Mouse (Mus musculus) liver, embryonic 16.5 days (tissue): ENCODE results near the gene Ppp2r5d. TPM values are rescaled to one million over a fixed set of nuclear protein-coding genes. Genes with fewer than 3 reads are reported as not detected.

Source experiments
- ATAC-seq: fragments of 200-750 bp; cut with Nextera tagmentation; 2 replicates; pipeline ENCODE4 v1.8.0; 2017; ENCODE audit warnings: low read depth, mild to moderate bottlenecking, moderate number of reproducible peaks, moderate library complexity
- H3K27ac ChIP-seq: fragments of 300-500 bp; sonication (generic); 2 replicates; pipeline ENCODE4 v1.5.1; 2014; ENCODE audit warnings: mild to moderate bottlenecking, low read length
- H3K27me3 ChIP-seq: fragments of 300-500 bp; sonication (generic); 2 replicates; pipeline ENCODE4 v1.6.1; 2014; ENCODE audit warnings: low read depth, low read length, mixed read lengths; ENCODE audit not compliant: control insufficient read depth, insufficient read depth
- H3K36me3 ChIP-seq: fragments of 300-500 bp; sonication (generic); 2 replicates; pipeline ENCODE4 v1.6.1; 2014; ENCODE audit warnings: mild to moderate bottlenecking; ENCODE audit not compliant: control insufficient read depth, insufficient read depth
- H3K4me1 ChIP-seq: fragments of 300-500 bp; sonication (generic); 2 replicates; pipeline ENCODE4 v1.6.1; 2014; ENCODE audit warnings: low read depth, low read length, mixed read lengths; ENCODE audit not compliant: control insufficient read depth
- H3K4me2 ChIP-seq: fragments of 300-500 bp; sonication (generic); 2 replicates; pipeline ENCODE4 v1.6.1; 2014; ENCODE audit warnings: low read depth, low read length, mixed read lengths
- H3K4me3 ChIP-seq: fragments of 300-500 bp; sonication (generic); 2 replicates; pipeline ENCODE4 v1.5.1; 2014; ENCODE audit warnings: low read depth, mild to moderate bottlenecking, low read length
- H3K9ac ChIP-seq: fragments of 300-500 bp; sonication (generic); 2 replicates; pipeline ENCODE4 v1.6.1; 2014; ENCODE audit warnings: low read depth, low read length
- H3K9me3 ChIP-seq: fragments of 300-500 bp; sonication (generic); replicated peaks from 2 replicates; pipeline ENCODE4 v1.6.1; 2016; ENCODE audit warnings: low read length; ENCODE audit not compliant: control insufficient read depth
- WGBS: fragments of 180-500 bp; shearing (Covaris S2); extraction: QIAGEN DNeasy Blood & Tissue Kit; methylation state at CpG from one replicate; pipeline ENCODE4 v1.1.7; 2014; ENCODE audit not compliant: insufficient replicate concordance; 5-methylcytosine and 5-hydroxymethylcytosine counted together
- polyA plus RNA-seq: library from polyadenylated mRNA; unstranded; fragments of >200 nt; fragmentation: Nextera tagmentation; extraction: Ambion mirVana; gene quantifications from 2 replicates; pipeline ENCODE4 v1.2.1, GENCODE M21; 2015

Ppp2r5d gene
- polyA plus RNA-seq, 1 experiment from 2014 or later = 28.7 TPM

GRCm38 (mm10) chr17:46698515-46698914 lies 6.4 kb downstream of the Ppp2r5d start:
- Histone ChIP-seq H3K36me3 (peaks cover 3% of the 10 kb centered on the region; the same call in 1 of the 2 replicates), H3K4me2 (no peak overlapping the region), H3K27me3 (no peaks in the 10 kb centered on the region), H3K4me1 (peaks cover 21% of the 10 kb centered on the region), H3K27ac (no peak overlapping the region), H3K4me3 (no peak overlapping the region), H3K9me3 (no peaks in the 10 kb centered on the region), H3K9ac (no peak overlapping the region)
- ATAC-seq = no peak
- WGBS = 77% methylated on average over 6 of the region's 6 CpGs

DNA sequence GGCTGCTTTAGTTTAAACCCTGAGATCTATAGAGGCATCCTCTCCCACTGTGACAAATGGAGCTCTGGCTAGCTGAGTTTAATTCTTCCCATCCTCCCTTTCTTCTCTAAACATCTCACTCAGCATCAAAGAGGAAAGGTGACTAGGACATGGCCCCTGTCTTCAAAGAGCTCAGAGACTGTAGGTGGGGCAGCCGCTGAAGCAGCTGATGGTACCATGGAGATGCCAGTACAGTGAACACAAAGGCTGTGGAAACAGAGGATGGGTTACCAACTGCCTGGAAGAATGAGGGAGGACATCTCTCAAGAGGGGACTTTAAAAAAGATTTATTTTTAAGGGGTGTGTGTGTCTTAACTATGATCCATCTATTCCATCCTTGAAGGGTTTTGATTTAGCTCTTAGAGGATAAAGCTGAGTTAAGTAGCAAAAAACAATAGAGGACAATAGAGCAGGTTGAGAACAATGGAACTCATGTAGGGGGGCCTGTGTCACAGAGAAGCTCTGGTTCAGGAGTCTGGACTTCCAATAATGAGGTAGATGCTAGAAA lies 10.3 kb downstream of the Ppp2r5d start:
- no peak for ATAC-seq
- no peak overlapping the region for H3K4me3 ChIP-seq
- H3K27ac ChIP-seq = no peak overlapping the region

DNA sequence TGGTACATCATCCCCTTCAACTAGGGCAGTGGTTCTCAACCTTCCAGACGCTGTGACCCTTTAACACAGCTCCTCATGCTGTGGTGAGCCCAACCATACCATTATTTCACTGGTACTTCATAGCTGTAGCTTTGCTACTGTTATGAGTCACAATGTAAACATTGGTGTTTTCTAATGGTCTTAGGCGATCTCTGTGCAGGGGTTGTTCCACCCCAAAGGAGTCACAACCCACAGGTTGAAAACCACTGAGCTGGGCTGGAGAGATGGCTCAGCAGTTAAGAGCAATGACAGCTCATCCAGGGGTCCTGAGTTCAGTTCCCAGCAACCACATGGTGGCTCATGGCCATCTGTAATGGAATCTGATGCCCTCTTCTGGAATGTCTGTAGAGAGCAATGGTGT lies 13.5 kb downstream of the Ppp2r5d start:
- no peak overlapping the region for H3K4me3 ChIP-seq
- peaks cover 8% of the 10 kb centered on the region for H3K4me1 ChIP-seq
- H3K27me3 ChIP-seq = no peaks in the 10 kb centered on the region
- no peak overlapping the region for H3K9ac ChIP-seq
- ATAC-seq = no peak
- no peak overlapping the region for H3K4me2 ChIP-seq
- 75% methylated on average over 2 of the region's 2 CpGs for WGBS
- H3K27ac ChIP-seq = no peak overlapping the region
- H3K9me3 ChIP-seq = no peaks in the 10 kb centered on the region
- peaks cover 9% of the 10 kb centered on the region for H3K36me3 ChIP-seq

More for the DNA sequence above, 10.3 kb downstream of the Ppp2r5d start:
- Histone ChIP-seq H3K9ac (no peak overlapping the region), H3K27me3 (no peaks in the 10 kb centered on the region), H3K9me3 (no peaks in the 10 kb centered on the region), H3K4me2 (no peak overlapping the region), H3K36me3 (peaks cover 1% of the 10 kb centered on the region; the same call in 1 of the 2 replicates), H3K4me1 (peaks cover 13% of the 10 kb centered on the region)
- WGBS = 91% methylated on average over 1 of the region's 1 CpGs

GRCm38 (mm10) chr17:46690665-46691064 lies 14.2 kb downstream of the Ppp2r5d start:
- Histone ChIP-seq H3K9me3 (no peaks in the 10 kb centered on the region), H3K4me1 (peaks cover 8% of the 10 kb centered on the region), H3K27me3 (no peaks in the 10 kb centered on the region), H3K36me3 (peaks cover 13% of the 10 kb centered on the region), H3K4me2 (no peak overlapping the region; the same call in 1 of the 2 replicates), H3K27ac (0 out of 2 replicates have a peak overlapping the region, but pooled peaks have one; percentile 11), H3K9ac (no peak overlapping the region), H3K4me3 (no peak overlapping the region)
- 30% methylated on average over 12 of the region's 12 CpGs for WGBS
- peak; percentile 61 for ATAC-seq

DNA sequence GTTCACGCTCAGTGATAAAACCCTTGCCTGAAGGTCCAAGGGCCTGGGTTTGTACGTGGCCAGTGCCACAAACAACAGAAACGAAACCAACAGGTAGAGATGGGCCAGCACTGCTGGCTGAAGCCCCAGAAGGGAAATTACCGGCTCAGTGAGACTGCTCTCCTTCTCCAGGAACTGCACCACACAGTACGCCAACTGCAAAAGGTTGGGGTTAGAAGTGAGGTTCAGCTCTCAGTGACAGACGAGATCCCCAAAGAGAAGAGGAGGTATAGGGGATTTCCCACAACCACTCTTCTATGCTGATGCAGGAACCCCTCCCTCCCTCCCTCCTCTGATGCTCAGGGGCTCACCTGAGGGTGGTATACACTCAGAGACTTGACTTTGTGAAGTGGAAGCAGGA lies 19.0 kb downstream of the Ppp2r5d start:
- Histone ChIP-seq H3K9ac (no peak overlapping the region), H3K36me3 (peaks cover 26% of the 10 kb centered on the region), H3K27me3 (no peaks in the 10 kb centered on the region), H3K27ac (no peak overlapping the region), H3K4me2 (no peak overlapping the region), H3K9me3 (no peaks in the 10 kb centered on the region), H3K4me3 (no peak overlapping the region), H3K4me1 (peaks cover 12% of the 10 kb centered on the region)
- no peak for ATAC-seq
- 75% methylated on average over 6 of the region's 6 CpGs for WGBS

DNA sequence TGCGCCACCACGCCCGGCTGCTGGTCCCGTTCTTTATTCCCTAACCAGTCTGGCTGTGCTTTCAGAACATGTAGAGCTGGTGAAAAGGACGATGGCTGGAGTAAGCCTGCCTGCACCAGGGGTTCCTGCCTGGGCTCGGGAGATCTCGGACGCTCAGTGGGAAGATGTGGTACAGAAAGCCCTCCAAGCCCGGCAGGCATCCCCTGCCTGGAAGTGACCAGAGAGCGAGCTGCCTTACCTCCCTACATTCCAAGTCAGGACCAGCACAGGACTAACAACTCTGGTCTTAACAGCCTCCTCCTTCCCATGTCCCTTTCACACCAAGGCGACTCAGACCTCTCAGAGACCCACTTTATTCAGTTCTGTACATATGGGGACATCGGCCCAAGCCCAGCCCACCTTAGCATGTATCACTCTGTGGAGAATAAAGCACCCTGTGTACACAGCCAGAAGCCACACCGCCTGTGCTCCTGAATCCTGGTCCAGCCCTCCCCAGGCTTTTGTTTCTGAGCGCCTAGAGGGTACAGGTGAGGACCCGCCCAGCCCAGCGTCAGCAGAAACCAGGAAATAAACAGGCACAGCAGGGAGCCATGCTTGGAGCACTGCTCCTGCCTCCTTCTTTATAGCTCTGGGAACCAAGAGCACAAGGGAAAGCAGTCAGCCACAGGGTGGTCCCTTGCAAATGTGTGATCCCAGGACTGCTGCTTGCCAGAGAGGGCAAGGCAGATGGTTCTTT lies 22.1 kb downstream of the Ppp2r5d start:
- WGBS = 87% methylated on average over 16 of the region's 16 CpGs
- H3K9me3 ChIP-seq = no peaks in the 10 kb centered on the region
- H3K36me3 ChIP-seq = peaks cover 27% of the 10 kb centered on the region
- no peaks in the 10 kb centered on the region for H3K27me3 ChIP-seq
- H3K4me2 ChIP-seq = no peak overlapping the region
- no peak overlapping the region for H3K4me3 ChIP-seq
- no peak for ATAC-seq
- H3K27ac ChIP-seq = no peak overlapping the region
- H3K9ac ChIP-seq = no peak overlapping the region
- H3K4me1 ChIP-seq = peaks cover 26% of the 10 kb centered on the region

- WGBS = 22% methylated on average over 12 of the region's 12 CpGs
Observed at GRCm38 (mm10) chr17:46681466-46682118, 23.3 kb downstream of the Ppp2r5d start.

GRCm38 (mm10) chr17:46680760-46681373 lies 24.0 kb downstream of the Ppp2r5d start, which contains the start of gene Klhdc3:
Gene Klhdc3 (minus strand): TSS chr17:46680914.
- Histone ChIP-seq H3K27me3 (no peaks in the 10 kb centered on the region), H3K4me3 (peak within 1 kb of the TSS; percentile 97), H3K27ac (peak within 1 kb of the TSS; percentile 93), H3K4me1 (peaks cover 26% of the 10 kb centered on the region), H3K9ac (peak within 1 kb of the TSS; percentile 91), H3K4me2 (peak within 1 kb of the TSS; percentile 95), H3K9me3 (no peaks in the 10 kb centered on the region), H3K36me3 (peaks cover 27% of the 10 kb centered on the region)
- under 1% methylated on average over 49 of the region's 49 CpGs for WGBS
- ATAC-seq = peak; percentile 97

More at GRCm38 (mm10) chr17:46681466-46682118, 23.3 kb downstream of the Ppp2r5d start:
- Histone ChIP-seq H3K27ac (peak overlapping the region; percentile 71; the same call in 1 of the 2 replicates), H3K9ac (peak overlapping the region; percentile 79), H3K4me2 (peak overlapping the region; percentile 88), H3K27me3 (no peaks in the 10 kb centered on the region), H3K4me3 (peak overlapping the region; percentile 97), H3K36me3 (peaks cover 26% of the 10 kb centered on the region), H3K9me3 (no peaks in the 10 kb centered on the region), H3K4me1 (peaks cover 26% of the 10 kb centered on the region)
- ATAC-seq = no peak
